Mouse (Mus musculus) CH12.LX (cell line): ENCODE measurements around the gene Tmem191c.

Experiments
- CTCF ChIP-seq, 2 experiments: IDR thresholded peaks in 1 of 2; conservative IDR thresholded peaks in 1 of 2; 2 replicates each; pipeline ENCODE4 v1.5.1; 2011 to 2012; ENCODE audit warnings: low read depth in 2 of 2, low read length in 2 of 2, improper control_type of control experiment in 1 of 2, inconsistent platforms in 1 of 2, mild to moderate bottlenecking in 1 of 2, moderate library complexity in 1 of 2
- EP300 ChIP-seq: IDR thresholded peaks from 2 replicates; pipeline ENCODE4 v1.6.1; 2011; ENCODE audit warnings: low read length, improper control_type of control experiment
- MAX ChIP-seq: IDR thresholded peaks from 2 replicates; pipeline ENCODE4 v1.6.1; 2011; ENCODE audit warnings: low read length, improper control_type of control experiment
- MEF2A ChIP-seq: IDR thresholded peaks from 2 replicates; pipeline ENCODE4 v1.6.1; 2014; ENCODE audit warnings: low read depth, mild to moderate bottlenecking, inconsistent platforms, low read length, improper control_type of control experiment, borderline replicate concordance
- MYC ChIP-seq: IDR thresholded peaks from 2 replicates; pipeline ENCODE4 v1.6.1; 2011; ENCODE audit warnings: low read depth, mild to moderate bottlenecking, improper control_type of control experiment, low read length
- NELFE ChIP-seq: IDR thresholded peaks from 2 replicates; pipeline ENCODE4 v1.6.1; 2011; ENCODE audit warnings: low read depth, low read length, improper control_type of control experiment
- POLR2A ChIP-seq: IDR thresholded peaks from 2 replicates; pipeline ENCODE4 v1.6.1; 2011; ENCODE audit warnings: low read depth, mild to moderate bottlenecking, improper control_type of control experiment, low read length
- TCF12 ChIP-seq: IDR thresholded peaks from 2 replicates; pipeline ENCODE4 v1.6.1; 2014; ENCODE audit warnings: low read depth, mild to moderate bottlenecking, inconsistent platforms, low read length, improper control_type of control experiment
- ZKSCAN1 ChIP-seq: IDR thresholded peaks from 2 replicates; pipeline ENCODE4 v1.6.1; 2012; ENCODE audit warnings: low read depth, inconsistent platforms, low read length, improper control_type of control experiment, borderline replicate concordance

DNA sequence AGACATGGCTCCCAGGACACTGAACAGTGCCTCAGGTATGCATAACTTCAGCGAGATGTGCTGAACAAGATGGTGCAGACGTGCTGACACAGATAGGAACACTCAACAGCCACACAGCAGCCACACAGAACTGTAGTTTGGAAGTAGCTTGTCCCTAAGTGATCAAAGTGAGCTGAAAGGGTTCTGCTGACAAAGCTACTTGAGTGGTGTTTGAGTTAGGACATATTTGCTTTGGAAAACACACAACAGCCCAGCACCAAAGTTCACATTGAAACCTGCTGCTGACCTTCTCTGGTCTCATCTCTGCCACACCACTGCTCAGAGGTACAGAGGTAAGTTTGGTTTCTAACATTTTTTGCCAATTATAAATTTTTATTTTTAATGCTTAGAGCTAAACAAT lies 55.2 kb downstream of the Tmem191c start, which contains the start of gene Serpind1:
- TF ChIP-seq MYC (no peak), MAX (no peak), MEF2A (no peak), CTCF (conservative IDR thresholded peaks at IDR 0.05 in 1 of 2, IDR thresholded peaks at IDR 0.05 in 1 of 2; ENCODE audit: low read depth in 2 of 2, low read length in 2 of 2) (no peak), TCF12 (no peak), ZKSCAN1 (no peak), EP300 (no peak), POLR2A (no peak), NELFE (no peak)
